Mouse (Mus musculus) hindbrain, embryonic 11.5 days (tissue): Measurements from ENCODE around the gene Ccm2l. TPM values are rescaled to one million over a fixed set of nuclear protein-coding genes. Genes with fewer than 3 reads are reported as not detected.
A peak's percentile ranks its signal among the peaks of the same experiment; 100 is the strongest.

ENCODE experiments used
- ATAC-seq: fragments of 200-750 bp; cut with Nextera tagmentation; 2 replicates; pipeline ENCODE4 v1.8.0; 2017; ENCODE audit warnings: mild to moderate bottlenecking, moderate TSS enrichment, moderate library complexity; ENCODE audit not compliant: low FRiP score
- DNase-seq: peaks from one replicate; pipeline ENCODE4 v3.0.0-alpha.2; 2015; ENCODE audit warnings: low spot score
- H3K27ac ChIP-seq: fragments of 300-500 bp; sonication (generic); 2 replicates; pipeline ENCODE4 v1.5.1; 2014; ENCODE audit warnings: mild to moderate bottlenecking, low read depth, low read length
- H3K27me3 ChIP-seq: fragments of 300-500 bp; sonication (generic); 2 replicates; pipeline ENCODE4 v1.6.1; 2014; ENCODE audit warnings: mild to moderate bottlenecking, low read length, moderate library complexity, mixed read lengths; ENCODE audit not compliant: control insufficient read depth, insufficient read depth
- H3K36me3 ChIP-seq: fragments of 300-500 bp; sonication (generic); 2 replicates; pipeline ENCODE4 v1.6.1; 2014; ENCODE audit warnings: mild to moderate bottlenecking, low read length, moderate library complexity, mixed read lengths; ENCODE audit not compliant: control insufficient read depth, insufficient read depth
- H3K4me1 ChIP-seq: fragments of 300-500 bp; sonication (generic); replicated peaks from 2 replicates; pipeline ENCODE4 v1.6.1; 2014; ENCODE audit warnings: low read length, mixed read lengths; ENCODE audit not compliant: control insufficient read depth, insufficient read depth
- H3K4me2 ChIP-seq: fragments of 300-500 bp; sonication (generic); replicated peaks from 2 replicates; pipeline ENCODE4 v1.6.1; 2014; ENCODE audit warnings: mild to moderate bottlenecking, low read depth, low read length
- H3K4me3 ChIP-seq: fragments of 300-500 bp; sonication (generic); 2 replicates; pipeline ENCODE4 v1.5.1; 2014; ENCODE audit warnings: low read depth, low read length
- H3K9ac ChIP-seq: fragments of 300-500 bp; sonication (generic); 2 replicates; pipeline ENCODE4 v1.6.1; 2014; ENCODE audit warnings: low read depth, low read length
- H3K9me3 ChIP-seq: fragments of 300-500 bp; sonication (generic); 2 replicates; pipeline ENCODE4 v1.6.1; 2016; ENCODE audit warnings: low read length; ENCODE audit not compliant: control insufficient read depth
- WGBS: fragments of 180-500 bp; shearing (Covaris S2); extraction: QIAGEN DNeasy Blood & Tissue Kit; methylation state at CpG from one replicate; pipeline ENCODE4 v1.1.7; 2014; 5-methylcytosine and 5-hydroxymethylcytosine counted together
- polyA plus RNA-seq: library from polyadenylated mRNA; unstranded; fragments of >200 nt; fragmentation: Nextera tagmentation; extraction: Ambion mirVana; gene quantifications from 2 replicates; pipeline ENCODE4 v1.2.1, GENCODE M21; 2014

The Ccm2l gene
- 2.1 and 2.2 TPM in 2 replicates for polyA plus RNA-seq

GRCm38 (mm10) chr2:153065747-153066508 is at the start of gene Ccm2l:
Ccm2l (plus strand) TSS chr2:153065955.
- no peaks in the 10 kb centered on the region for H3K36me3 ChIP-seq
- DNase-seq (no peak), ATAC-seq (no peak)
- H3K27me3 ChIP-seq, result peaks cover 19% of the 10 kb centered on the region
- no peaks in the 10 kb centered on the region for H3K9me3 ChIP-seq
- no peak within 1 kb of the TSS for H3K27ac ChIP-seq
- WGBS, result 51% methylated on average over 12 of the region's 12 CpGs
- H3K9ac ChIP-seq, result no peak within 1 kb of the TSS
- H3K4me2 ChIP-seq, result no peak within 1 kb of the TSS
- no peak within 1 kb of the TSS for H3K4me3 ChIP-seq
- H3K4me1 ChIP-seq, result no peaks in the 10 kb centered on the region

GRCm38 (mm10) chr2:153016786-153017185 is 49.0 kb upstream of the Ccm2l start:
- Histone ChIP-seq H3K9ac (no peak overlapping the region), H3K4me3 (no peak overlapping the region), H3K36me3 (0 out of 2 replicates have a peak, but pooled peaks cover 2% of the 10 kb centered on the region), H3K4me2 (no peak overlapping the region), H3K9me3 (no peaks in the 10 kb centered on the region), H3K4me1 (no peaks in the 10 kb centered on the region), H3K27ac (no peak overlapping the region), H3K27me3 (no peaks in the 10 kb centered on the region)
- WGBS, result 43% methylated on average over 5 of the region's 5 CpGs
- no peak for DNase-seq
- ATAC-seq, result no peak

- WGBS, result 79% methylated on average over 3 of the region's 3 CpGs
- H3K36me3 ChIP-seq, result no peaks in the 10 kb centered on the region
These were observed 46.4 kb upstream of the Ccm2l start for GRCm38 (mm10) chr2:153019355-153019754.

GRCm38 (mm10) chr2:153021163-153021562 is 44.6 kb upstream of the Ccm2l start:
- ATAC-seq (no peak), DNase-seq (no peak)
- 45% methylated on average over 3 of the region's 3 CpGs for WGBS
- Histone ChIP-seq H3K4me2 (no peak overlapping the region), H3K27me3 (no peaks in the 10 kb centered on the region), H3K9ac (no peak overlapping the region), H3K9me3 (no peaks in the 10 kb centered on the region), H3K4me3 (no peak overlapping the region), H3K4me1 (no peaks in the 10 kb centered on the region), H3K27ac (no peak overlapping the region), H3K36me3 (no peaks in the 10 kb centered on the region)

More at GRCm38 (mm10) chr2:153019355-153019754, 46.4 kb upstream of the Ccm2l start:
- Histone ChIP-seq H3K9me3 (no peaks in the 10 kb centered on the region), H3K27me3 (no peaks in the 10 kb centered on the region), H3K27ac (no peak overlapping the region), H3K4me2 (no peak overlapping the region), H3K4me3 (no peak overlapping the region), H3K9ac (no peak overlapping the region), H3K4me1 (no peaks in the 10 kb centered on the region)
- ATAC-seq, result no peak
- DNase-seq, result no peak

GRCm38 (mm10) chr2:153022855-153023254 is 42.9 kb upstream of the Ccm2l start:
- no peak for DNase-seq
- H3K36me3 ChIP-seq, result no peaks in the 10 kb centered on the region
- H3K27ac ChIP-seq, result no peak overlapping the region
- no peak for ATAC-seq
- no peaks in the 10 kb centered on the region for H3K4me1 ChIP-seq
- H3K9me3 ChIP-seq, result no peaks in the 10 kb centered on the region
- no peak overlapping the region for H3K4me3 ChIP-seq
- no peak overlapping the region for H3K4me2 ChIP-seq
- no peaks in the 10 kb centered on the region for H3K27me3 ChIP-seq
- H3K9ac ChIP-seq, result no peak overlapping the region
- WGBS, result 67% methylated on average over 4 of the region's 4 CpGs

- ATAC-seq, result no peak
These were observed 39.7 kb upstream of the Ccm2l start for GRCm38 (mm10) chr2:153026052-153026451.

GRCm38 (mm10) chr2:153027501-153027900 is 38.3 kb upstream of the Ccm2l start:
- no peak overlapping the region for H3K9ac ChIP-seq
- peaks cover 13% of the 10 kb centered on the region for H3K27me3 ChIP-seq
- H3K36me3 ChIP-seq, result no peaks in the 10 kb centered on the region
- ATAC-seq (no peak), DNase-seq (no peak)
- no peak overlapping the region for H3K4me2 ChIP-seq
- H3K27ac ChIP-seq, result no peak overlapping the region
- no peaks in the 10 kb centered on the region for H3K9me3 ChIP-seq
- H3K4me1 ChIP-seq, result 0 out of 2 replicates have a peak, but pooled peaks cover 2% of the 10 kb centered on the region
- no peak overlapping the region for H3K4me3 ChIP-seq
- 55% methylated on average over 4 of the region's 4 CpGs for WGBS

More at GRCm38 (mm10) chr2:153026052-153026451, 39.7 kb upstream of the Ccm2l start:
- Histone ChIP-seq H3K27ac (no peak overlapping the region), H3K27me3 (0 out of 2 replicates have a peak, but pooled peaks cover 2% of the 10 kb centered on the region), H3K4me2 (no peak overlapping the region), H3K4me1 (0 out of 2 replicates have a peak, but pooled peaks cover 2% of the 10 kb centered on the region), H3K4me3 (no peak overlapping the region), H3K9me3 (no peaks in the 10 kb centered on the region), H3K36me3 (no peaks in the 10 kb centered on the region), H3K9ac (no peak overlapping the region)
- no peak for DNase-seq
- WGBS, result 86% methylated on average over 7 of the region's 7 CpGs

GRCm38 (mm10) chr2:153030422-153030821 is 35.3 kb upstream of the Ccm2l start:
- H3K9ac ChIP-seq, result no peak overlapping the region
- DNase-seq, result peak; percentile 40
- 0 out of 2 replicates have a peak, but pooled peaks cover 2% of the 10 kb centered on the region for H3K4me1 ChIP-seq
- H3K36me3 ChIP-seq, result no peaks in the 10 kb centered on the region
- 27% methylated on average over 4 of the region's 4 CpGs for WGBS
- H3K4me2 ChIP-seq, result no peak overlapping the region
- H3K27ac ChIP-seq, result no peak overlapping the region
- H3K4me3 ChIP-seq, result no peak overlapping the region
- ATAC-seq, result no peak
- H3K9me3 ChIP-seq, result no peaks in the 10 kb centered on the region
- H3K27me3 ChIP-seq, result peaks cover 21% of the 10 kb centered on the region
